Mouse (Mus musculus): ENCODE measurements around the gene Fancg.
"Not testable (repeated sequence)": the region's sequence is repeated elsewhere in the genome, so short reads cannot be mapped to it uniquely, and the experiment has no call there.

The Fancg gene

GRCm38 (mm10) chr4:42999451-43000140 is 10.7 kb downstream of the Fancg start:
- DNase-seq (ENCODE audit: low spot score in 2 of 2) = peak; percentile 67 to 73

GRCm38 (mm10) chr4:42998022-42998421 is 12.3 kb downstream of the Fancg start:
- no peak for DNase-seq (ENCODE audit: low spot score in 2 of 2)

- DNase-seq (ENCODE audit: low spot score in 2 of 2) = no peak
Measured at GRCm38 (mm10) chr4:42988296-42988695, 22.0 kb downstream of the Fancg start.

GRCm38 (mm10) chr4:42980467-42980866 is 29.8 kb downstream of the Fancg start:
- DNase-seq (ENCODE audit: low spot score in 2 of 2) = not testable (repeated sequence)

- DNase-seq (ENCODE audit: low spot score in 2 of 2) = no peak
Measured at GRCm38 (mm10) chr4:42978062-42978461, 32.2 kb downstream of the Fancg start.

- no peak for DNase-seq (ENCODE audit: low spot score in 2 of 2)
Measured at GRCm38 (mm10) chr4:42973868-42974267, 36.4 kb downstream of the Fancg start.

GRCm38 (mm10) chr4:42972952-42973351 is 37.4 kb downstream of the Fancg start:
- no peak for DNase-seq (ENCODE audit: low spot score in 2 of 2)

- no peak for DNase-seq (ENCODE audit: low spot score in 2 of 2)
Measured at GRCm38 (mm10) chr4:42969304-42969703, 41.0 kb downstream of the Fancg start, which contains the start of gene 1700022I11Rik. Gene 1700022I11Rik (plus strand): TSS chr4:42969604.

- DNase-seq (ENCODE audit: low spot score in 2 of 2) = no peak
Measured at GRCm38 (mm10) chr4:42965039-42965719, 45.1 kb downstream of the Fancg start.

- DNase-seq (ENCODE audit: low spot score in 2 of 2) = no peak
Measured at GRCm38 (mm10) chr4:42963480-42963879, 46.8 kb downstream of the Fancg start.

- DNase-seq (ENCODE audit: low spot score in 2 of 2) = no peak
Measured at GRCm38 (mm10) chr4:42961592-42961991, 48.7 kb downstream of the Fancg start.

- no peak for DNase-seq (ENCODE audit: low spot score in 2 of 2)
Measured at GRCm38 (mm10) chr4:42959382-42959781, 50.9 kb downstream of the Fancg start.

GRCm38 (mm10) chr4:42958942-42959341 is 51.4 kb downstream of the Fancg start:
- no peak for DNase-seq (ENCODE audit: low spot score in 2 of 2)

GRCm38 (mm10) chr4:42957979-42958378 is 52.3 kb downstream of the Fancg start:
- DNase-seq (ENCODE audit: low spot score in 2 of 2) = no peak

- DNase-seq (ENCODE audit: low spot score in 2 of 2) = no peak
Measured at GRCm38 (mm10) chr4:42957306-42957705, 53.0 kb downstream of the Fancg start.

- no peak for DNase-seq (ENCODE audit: low spot score in 2 of 2)
Measured at GRCm38 (mm10) chr4:42956581-42956980, 53.7 kb downstream of the Fancg start.

GRCm38 (mm10) chr4:42955200-42955599 is 55.1 kb downstream of the Fancg start:
- no peak for DNase-seq (ENCODE audit: low spot score in 2 of 2)

- DNase-seq (ENCODE audit: low spot score in 2 of 2) = peak; percentile 73 to 79
Measured at GRCm38 (mm10) chr4:42954297-42954696, 56.0 kb downstream of the Fancg start.

GRCm38 (mm10) chr4:42953435-42954094 is 56.7 kb downstream of the Fancg start:
- peak in 1 of 2 experiments; percentile 59 for DNase-seq (ENCODE audit: low spot score in 2 of 2)

GRCm38 (mm10) chr4:42952563-42952962 is 57.7 kb downstream of the Fancg start:
- DNase-seq (ENCODE audit: low spot score in 2 of 2) = no peak

Data from frontal cortex, postnatal 10 days (tissue).